Mouse (Mus musculus) CD4-positive, CD25-positive, alpha-beta regulatory T cell, adult 9 weeks (primary cell): ENCODE measurements around the gene Dbil5. TPM values are rescaled to one million over a fixed set of nuclear protein-coding genes. Genes with fewer than 3 reads are reported as not detected.

Experiments used
- polyA plus RNA-seq: library from polyadenylated mRNA; unstranded; fragments of 100-300 nt; shearing (Covaris generic); gene quantifications from one replicate; pipeline ENCODE4 v1.2.1, GENCODE M21; 2017

Gene Dbil5
- not detected for polyA plus RNA-seq

GRCm38 (mm10) chr11:76217390-76217800 is at the start of gene Dbil5, which contains the start of gene Gemin4:
Gene Dbil5, plus strand, starts transcription at chr11:76217608.
Gene Gemin4, minus strand, starts transcription at chr11:76217664.

GRCm38 (mm10) chr11:76179495-76180145 is 37.8 kb upstream of the Dbil5 start, which contains the start of the genes Vps53 and Fam57a:
Gene Vps53, minus strand, starts transcription at chr11:76179647.
Gene Fam57a, plus strand, starts transcription at chr11:76179671.

GRCm38 (mm10) chr11:76242901-76243810 is 25.7 kb downstream of the Dbil5 start, which contains the start of the genes Mrm3 and Glod4:
Gene Mrm3, plus strand, starts transcription at chr11:76243715.
Gene Glod4, minus strand, starts transcription at chr11:76243725.

Other genes with a start within 250 kb of the Dbil5 start
- 0.30 TPM for gene 1700016K19Rik, start 217.7 kb upstream of the Dbil5 start, polyA plus RNA-seq
- 19.4 TPM for gene Rflnb, start 189.8 kb upstream of the Dbil5 start, polyA plus RNA-seq
- gene Vps53, start 38.0 kb upstream of the Dbil5 start, polyA plus RNA-seq = 74.1 TPM
- 5.7 TPM for gene Fam57a, start 37.9 kb upstream of the Dbil5 start, polyA plus RNA-seq
- 26.0 TPM for gene Gemin4, start 56 bp downstream of the Dbil5 start, polyA plus RNA-seq
- gene Mrm3, start 26.1 kb downstream of the Dbil5 start, polyA plus RNA-seq = 16.3 TPM
- gene Glod4, start 26.1 kb downstream of the Dbil5 start, polyA plus RNA-seq = 86.0 TPM
- 0.63 TPM for gene Nxn, start 181.5 kb downstream of the Dbil5 start, polyA plus RNA-seq
- gene Timm22, start 189.3 kb downstream of the Dbil5 start, polyA plus RNA-seq = 68.3 TPM